Mouse (Mus musculus): Measurements from ENCODE around the gene Coq8a. TPM values are rescaled to one million over a fixed set of nuclear protein-coding genes. Genes with fewer than 3 reads are reported as not detected.

Gene Coq8a
- polyA plus RNA-seq, 1 experiment from 2014 or later: 2.0 TPM

DNA sequence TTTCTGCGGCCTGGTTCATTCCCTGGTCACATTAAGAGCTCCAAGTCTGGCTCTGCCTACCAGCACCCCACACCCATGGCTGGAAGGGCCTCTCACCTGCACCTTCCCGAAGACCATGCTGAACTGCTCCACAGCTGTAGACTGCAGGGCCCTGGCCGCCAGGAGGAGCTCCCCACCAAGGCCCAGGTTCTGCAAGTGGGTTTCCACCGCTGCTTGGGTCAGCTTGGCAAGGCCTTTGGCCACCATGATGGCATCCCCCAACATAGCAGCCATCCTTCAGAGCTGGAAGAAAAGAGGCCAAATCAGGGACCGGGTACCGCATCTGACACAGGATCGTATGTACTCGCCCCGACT lies 17.5 kb downstream of the Coq8a start:
- Histone ChIP-seq H3K27ac (no peak overlapping the region), H3K4me3 (no peak overlapping the region), H3K4me1 (replicated peaks) (0 out of 2 replicates have a peak, but pooled peaks cover 5% of the 10 kb centered on the region), H3K9me3 (no peaks in the 10 kb centered on the region), H3K36me3 (no peaks in the 10 kb centered on the region), H3K27me3 (ENCODE audit: insufficient read depth, poor library complexity, severe bottlenecking) (no peaks in the 10 kb centered on the region)
- WGBS: 90% methylated on average over 9 of the region's 9 CpGs
- no peak for DNase-seq (ENCODE audit: low spot score)

DNA sequence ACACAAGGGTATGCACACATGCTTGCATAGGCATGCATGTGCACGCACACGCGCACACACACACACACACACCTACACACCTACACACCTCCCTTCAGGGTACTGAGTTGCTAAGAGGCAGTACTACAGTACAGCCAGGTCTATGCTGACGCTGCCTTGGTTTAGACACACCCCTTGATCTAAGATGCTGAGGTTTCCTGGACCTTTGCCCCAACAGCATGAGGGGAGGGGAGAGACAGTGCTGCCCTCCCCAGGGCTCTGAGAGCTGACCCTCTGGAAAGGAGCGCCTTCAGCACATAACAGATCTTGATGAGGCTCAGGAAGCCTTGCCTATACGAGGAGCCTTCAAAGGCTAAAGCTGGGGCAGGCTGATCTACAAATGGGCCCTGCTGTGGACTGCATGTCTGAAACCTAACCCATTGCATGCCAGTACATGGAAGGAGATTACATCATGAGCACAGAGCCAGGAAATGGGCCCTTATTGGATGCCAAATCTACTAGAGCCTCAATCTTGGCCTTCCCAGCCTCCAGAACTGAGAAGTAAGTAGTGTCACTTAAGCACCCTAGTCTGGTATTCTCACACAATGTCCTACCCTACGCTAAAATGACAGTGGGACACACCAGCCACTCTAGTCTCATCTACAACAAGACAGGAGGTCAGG lies 18.0 kb downstream of the Coq8a start:
- no peaks in the 10 kb centered on the region for H3K36me3 ChIP-seq
- 90% methylated on average over 7 of the region's 7 CpGs for WGBS
- 0 out of 2 replicates have a peak, but pooled peaks cover 5% of the 10 kb centered on the region for H3K4me1 ChIP-seq (replicated peaks)
- no peak overlapping the region for H3K4me3 ChIP-seq
- no peak overlapping the region for H3K27ac ChIP-seq
- H3K9me3 ChIP-seq: no peaks in the 10 kb centered on the region
- no peak for DNase-seq (ENCODE audit: low spot score)
- H3K27me3 ChIP-seq (ENCODE audit: insufficient read depth, poor library complexity, severe bottlenecking): no peaks in the 10 kb centered on the region

- Histone ChIP-seq H3K4me3 (no peak overlapping the region), H3K36me3 (no peaks in the 10 kb centered on the region), H3K27ac (no peak overlapping the region), H3K4me1 (replicated peaks) (0 out of 2 replicates have a peak, but pooled peaks cover 5% of the 10 kb centered on the region), H3K9me3 (no peaks in the 10 kb centered on the region), H3K27me3 (ENCODE audit: insufficient read depth, poor library complexity, severe bottlenecking) (no peaks in the 10 kb centered on the region)
- 95% methylated on average over 2 of the region's 2 CpGs for WGBS
- DNase-seq (ENCODE audit: low spot score): no peak
Observed at GRCm38 (mm10) chr1:180179840-180180239, 19.6 kb downstream of the Coq8a start.

GRCm38 (mm10) chr1:180179100-180179499 lies 20.3 kb downstream of the Coq8a start:
- H3K27me3 ChIP-seq (ENCODE audit: insufficient read depth, poor library complexity, severe bottlenecking): no peaks in the 10 kb centered on the region
- 0 out of 2 replicates have a peak, but pooled peaks cover 5% of the 10 kb centered on the region for H3K4me1 ChIP-seq (replicated peaks)
- no peaks in the 10 kb centered on the region for H3K36me3 ChIP-seq
- H3K9me3 ChIP-seq: no peaks in the 10 kb centered on the region
- no peak for DNase-seq (ENCODE audit: low spot score)
- 91% methylated on average over 4 of the region's 4 CpGs for WGBS
- no peak overlapping the region for H3K4me3 ChIP-seq
- no peak overlapping the region for H3K27ac ChIP-seq

DNA sequence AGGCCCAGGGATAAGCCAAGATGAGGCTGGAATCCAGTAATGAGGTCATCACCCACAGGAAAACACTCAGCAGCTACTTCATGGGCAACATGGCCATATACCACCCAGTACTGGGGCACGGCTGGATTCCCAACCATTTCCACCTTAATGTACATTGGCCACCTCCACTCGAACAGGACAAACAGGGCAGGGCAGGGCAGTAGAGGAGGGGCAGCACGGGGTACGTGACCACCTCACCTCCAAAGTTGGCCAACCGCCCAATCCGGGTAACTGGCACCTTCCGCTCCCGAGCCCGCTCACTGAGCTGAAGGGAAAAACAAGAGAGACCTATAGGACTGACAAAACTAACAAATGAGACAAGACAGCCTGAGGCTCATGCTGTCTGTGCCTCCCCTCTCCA lies 21.1 kb downstream of the Coq8a start:
- Histone ChIP-seq H3K4me3 (no peak overlapping the region), H3K4me1 (replicated peaks) (0 out of 2 replicates have a peak, but pooled peaks cover 5% of the 10 kb centered on the region), H3K27me3 (ENCODE audit: insufficient read depth, poor library complexity, severe bottlenecking) (no peaks in the 10 kb centered on the region), H3K27ac (no peak overlapping the region), H3K9me3 (no peaks in the 10 kb centered on the region), H3K36me3 (no peaks in the 10 kb centered on the region)
- no peak for DNase-seq (ENCODE audit: low spot score)
- 91% methylated on average over 9 of the region's 9 CpGs for WGBS

GRCm38 (mm10) chr1:180176784-180177183 lies 22.6 kb downstream of the Coq8a start:
- H3K27ac ChIP-seq: no peak overlapping the region
- DNase-seq (ENCODE audit: low spot score): no peak
- H3K4me3 ChIP-seq: no peak overlapping the region
- 11% methylated on average over 1 of the region's 1 CpGs for WGBS
- H3K27me3 ChIP-seq (ENCODE audit: insufficient read depth, poor library complexity, severe bottlenecking): no peaks in the 10 kb centered on the region
- H3K36me3 ChIP-seq: no peaks in the 10 kb centered on the region
- no peaks in the 10 kb centered on the region for H3K4me1 ChIP-seq (replicated peaks)
- no peaks in the 10 kb centered on the region for H3K9me3 ChIP-seq

- Histone ChIP-seq H3K4me3 (no peak overlapping the region), H3K27ac (no peak overlapping the region), H3K27me3 (ENCODE audit: insufficient read depth, poor library complexity, severe bottlenecking) (no peaks in the 10 kb centered on the region), H3K36me3 (no peaks in the 10 kb centered on the region), H3K9me3 (no peaks in the 10 kb centered on the region), H3K4me1 (replicated peaks) (no peaks in the 10 kb centered on the region)
- no peak for DNase-seq (ENCODE audit: low spot score)
- WGBS: 61% methylated on average over 8 of the region's 8 CpGs
Observed at GRCm38 (mm10) chr1:180175635-180176034, 23.8 kb downstream of the Coq8a start.

- no peaks in the 10 kb centered on the region for H3K4me1 ChIP-seq (replicated peaks)
- H3K4me3 ChIP-seq: no peak overlapping the region
- H3K9me3 ChIP-seq: no peaks in the 10 kb centered on the region
- no peaks in the 10 kb centered on the region for H3K27me3 ChIP-seq (ENCODE audit: insufficient read depth, poor library complexity, severe bottlenecking)
- no peak overlapping the region for H3K27ac ChIP-seq
- 38% methylated on average over 3 of the region's 3 CpGs for WGBS
- no peaks in the 10 kb centered on the region for H3K36me3 ChIP-seq
- DNase-seq (ENCODE audit: low spot score): no peak
Observed at GRCm38 (mm10) chr1:180175167-180175566, 24.2 kb downstream of the Coq8a start.

- DNase-seq (ENCODE audit: low spot score): no peak
- H3K9me3 ChIP-seq: no peaks in the 10 kb centered on the region
Observed at GRCm38 (mm10) chr1:180174718-180175117, 24.7 kb downstream of the Coq8a start.

DNA sequence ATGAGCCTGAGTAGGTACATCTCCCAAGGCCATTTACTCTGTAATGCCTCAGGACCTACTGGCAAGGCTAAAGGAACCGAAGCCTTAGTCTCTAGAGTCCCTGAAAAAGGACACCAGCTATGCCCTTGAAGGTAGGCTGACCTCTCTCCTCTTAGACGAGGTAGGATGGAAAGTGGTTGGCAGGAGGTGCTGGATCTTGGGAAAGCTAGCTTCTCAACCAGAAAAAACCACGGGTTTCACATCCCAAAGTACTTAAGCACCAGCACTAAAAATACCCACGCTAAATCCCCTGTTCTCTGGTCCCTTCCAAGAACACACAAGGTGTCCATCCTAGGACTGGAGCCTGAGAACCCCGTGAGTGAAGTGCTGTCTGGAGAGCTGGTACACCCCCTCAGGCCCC lies 26.4 kb downstream of the Coq8a start:
- no peak for DNase-seq (ENCODE audit: low spot score)
- WGBS: 80% methylated on average over 5 of the region's 5 CpGs
- no peaks in the 10 kb centered on the region for H3K9me3 ChIP-seq

More at GRCm38 (mm10) chr1:180174718-180175117, 24.7 kb downstream of the Coq8a start:
- H3K27ac ChIP-seq: no peak overlapping the region
- no peak overlapping the region for H3K4me3 ChIP-seq
- no peaks in the 10 kb centered on the region for H3K4me1 ChIP-seq (replicated peaks)
- 67% methylated on average over 6 of the region's 6 CpGs for WGBS
- no peaks in the 10 kb centered on the region for H3K27me3 ChIP-seq (ENCODE audit: insufficient read depth, poor library complexity, severe bottlenecking)
- no peaks in the 10 kb centered on the region for H3K36me3 ChIP-seq

DNA sequence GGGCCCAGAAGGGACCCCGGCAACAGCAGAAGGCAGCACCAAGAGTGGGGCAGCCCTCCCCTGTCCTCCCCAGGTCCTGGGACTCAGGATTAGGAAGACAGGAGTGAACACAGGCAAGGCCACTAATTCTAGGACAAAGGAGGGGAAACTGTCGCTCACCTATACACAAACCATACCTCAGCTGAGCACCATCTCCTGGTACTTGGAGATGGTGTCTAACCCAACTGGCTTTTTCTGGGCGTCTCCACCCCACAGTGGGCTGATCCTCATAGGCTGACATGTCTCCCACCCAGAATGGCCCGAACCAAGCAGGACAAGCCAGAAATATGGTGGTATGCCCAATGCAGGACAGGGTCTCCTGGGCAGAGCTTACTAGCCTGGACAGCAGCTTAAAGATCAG lies 26.8 kb downstream of the Coq8a start:
- no peaks in the 10 kb centered on the region for H3K4me1 ChIP-seq (replicated peaks)
- no peak overlapping the region for H3K4me3 ChIP-seq
- 88% methylated on average over 4 of the region's 4 CpGs for WGBS
- no peaks in the 10 kb centered on the region for H3K9me3 ChIP-seq
- no peaks in the 10 kb centered on the region for H3K27me3 ChIP-seq (ENCODE audit: insufficient read depth, poor library complexity, severe bottlenecking)
- 0 out of 2 replicates have a peak, but pooled peaks cover 2% of the 10 kb centered on the region for H3K36me3 ChIP-seq
- DNase-seq (ENCODE audit: low spot score): no peak
- H3K27ac ChIP-seq: no peak overlapping the region

More for the DNA sequence above, 26.4 kb downstream of the Coq8a start:
- Histone ChIP-seq H3K4me3 (no peak overlapping the region), H3K27me3 (ENCODE audit: insufficient read depth, poor library complexity, severe bottlenecking) (no peaks in the 10 kb centered on the region), H3K36me3 (no peaks in the 10 kb centered on the region), H3K27ac (no peak overlapping the region), H3K4me1 (replicated peaks) (no peaks in the 10 kb centered on the region)

GRCm38 (mm10) chr1:180171883-180172282 lies 27.5 kb downstream of the Coq8a start:
- no peaks in the 10 kb centered on the region for H3K4me1 ChIP-seq (replicated peaks)
- H3K4me3 ChIP-seq: no peak overlapping the region
- 82% methylated on average over 2 of the region's 2 CpGs for WGBS
- DNase-seq (ENCODE audit: low spot score): no peak
- no peaks in the 10 kb centered on the region for H3K27me3 ChIP-seq (ENCODE audit: insufficient read depth, poor library complexity, severe bottlenecking)
- peaks cover 9% of the 10 kb centered on the region; the same call in 1 of the 2 replicates for H3K36me3 ChIP-seq
- H3K9me3 ChIP-seq: no peaks in the 10 kb centered on the region
- no peak overlapping the region for H3K27ac ChIP-seq

GRCm38 (mm10) chr1:180170071-180170470 lies 29.3 kb downstream of the Coq8a start:
- Histone ChIP-seq H3K27me3 (ENCODE audit: insufficient read depth, poor library complexity, severe bottlenecking) (no peaks in the 10 kb centered on the region), H3K27ac (no peak overlapping the region), H3K4me3 (no peak overlapping the region), H3K9me3 (no peaks in the 10 kb centered on the region), H3K36me3 (peaks cover 22% of the 10 kb centered on the region), H3K4me1 (replicated peaks) (no peaks in the 10 kb centered on the region)
- no peak for DNase-seq (ENCODE audit: low spot score)
- 91% methylated on average over 8 of the region's 8 CpGs for WGBS

DNA sequence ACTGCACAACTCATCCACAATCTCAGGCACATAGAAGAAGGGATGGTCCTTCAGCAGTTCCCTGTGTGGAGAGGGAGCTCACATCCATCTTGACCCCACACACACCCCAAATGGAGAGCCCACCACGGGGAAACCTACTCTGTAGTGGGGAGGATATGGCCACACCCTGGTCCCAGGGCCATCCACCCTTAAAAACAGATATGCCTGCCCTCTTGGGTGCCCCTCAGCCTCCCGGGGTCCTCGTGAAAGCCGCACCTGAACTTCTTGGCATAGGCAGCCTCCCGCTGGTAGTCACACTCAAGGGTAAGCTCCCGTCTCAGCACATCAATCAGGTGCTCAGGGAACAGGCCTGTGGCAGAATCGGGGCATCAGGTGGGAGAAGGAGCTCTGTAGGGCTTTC lies 30.2 kb downstream of the Coq8a start:
- Histone ChIP-seq H3K4me3 (no peak overlapping the region), H3K27ac (no peak overlapping the region)

More for the DNA sequence above, 30.2 kb downstream of the Coq8a start:
- Histone ChIP-seq H3K9me3 (no peaks in the 10 kb centered on the region), H3K36me3 (peaks cover 22% of the 10 kb centered on the region), H3K4me1 (replicated peaks) (no peaks in the 10 kb centered on the region), H3K27me3 (ENCODE audit: insufficient read depth, poor library complexity, severe bottlenecking) (no peaks in the 10 kb centered on the region)
- no peak for DNase-seq (ENCODE audit: low spot score)
- 94% methylated on average over 7 of the region's 7 CpGs for WGBS
